Mouse (Mus musculus) neutrophil, adult 5-6 weeks (primary cell): ENCODE measurements around the gene Nkd1. TPM values are rescaled to one million over a fixed set of nuclear protein-coding genes. Genes with fewer than 3 reads are reported as not detected.

ENCODE experiments used
- ATAC-seq: fragments of 151-379, 151-347 bp; 2 replicates; pipeline ENCODE4 v1.8.0; 2017; ENCODE audit warnings: mild to moderate bottlenecking, moderate TSS enrichment; ENCODE audit not compliant: insufficient number of reproducible peaks, poor library complexity, low FRiP score, severe bottlenecking; ENCODE audit errors: extremely low read depth
- total RNA-seq: library from RNA; stranded (forward); fragments of 200-1000 nt; gene quantifications from 2 replicates; pipeline ENCODE4 v1.2.3, GENCODE M21; 2017

Nkd1 gene
- total RNA-seq, 1 experiment from 2014 or later: not detected

GRCm38 (mm10) chr8:88635474-88636397, 114.6 kb downstream of the Nkd1 start, which contains the start of gene Snx20:
Gene Snx20 (minus strand): TSS chr8:88636128.
- peak; percentile 74 for ATAC-seq

GRCm38 (mm10) chr8:88637092-88638000, 116.2 kb downstream of the Nkd1 start:
- ATAC-seq: peak; percentile 66

GRCm38 (mm10) chr8:88638908-88639307, 117.8 kb downstream of the Nkd1 start:
- ATAC-seq: no peak

GRCm38 (mm10) chr8:88642734-88643564, 121.8 kb downstream of the Nkd1 start:
- ATAC-seq: no peak

Other genes starting within 250 kb of the Nkd1 start
- 106 and 107 TPM in 2 replicates for gene Adcy7, start 249.0 kb upstream of the Nkd1 start, total RNA-seq
- 52.3 and 68.8 TPM in 2 replicates for gene Brd7, start 159.2 kb upstream of the Nkd1 start, total RNA-seq
- 118 and 128 TPM in 2 replicates for gene Snx20, start 114.8 kb downstream of the Nkd1 start, total RNA-seq
- gene Nod2, start 126.0 kb downstream of the Nkd1 start, total RNA-seq: 7.9 and 11.3 TPM in 2 replicates
- gene Cyld, start 175.7 kb downstream of the Nkd1 start, total RNA-seq: 124 and 139 TPM in 2 replicates